Mouse (Mus musculus): ENCODE measurements around the gene Chrna4. TPM values are rescaled to one million over a fixed set of nuclear protein-coding genes. Genes with fewer than 3 reads are reported as not detected.

Gene Chrna4
- polyA plus RNA-seq, 1 experiment from 2014 or later: 0.04 TPM

DNA sequence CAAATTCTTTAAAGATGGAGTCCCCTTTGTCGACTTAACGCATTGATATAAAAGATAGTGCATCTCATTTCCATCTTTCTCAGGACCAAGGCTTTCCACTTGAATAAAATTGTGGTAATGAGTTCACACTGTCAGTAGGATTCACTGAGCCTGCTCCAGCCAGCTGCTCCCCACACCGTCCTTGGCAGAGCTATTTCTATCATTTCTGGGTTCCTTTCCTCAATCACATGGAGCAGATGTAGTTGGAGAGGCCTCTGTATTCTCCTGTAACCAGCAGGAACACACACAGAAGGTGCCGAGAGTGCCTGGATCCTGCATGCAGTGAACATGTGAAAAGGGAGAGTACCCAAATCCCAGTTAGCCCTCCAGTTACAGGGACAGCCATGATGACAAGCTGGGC lies 53.0 kb downstream of the Chrna4 start:
- 74% methylated on average over 4 of the region's 4 CpGs for WGBS
- Histone ChIP-seq H3K36me3 (ENCODE audit: insufficient read depth, low read length) (no peaks in the 10 kb centered on the region), H3K4me3 (ENCODE audit: low read depth, low read length) (no peak overlapping the region), H3K4me2 (replicated peaks; ENCODE audit: low read depth, low read length) (no peak overlapping the region), H3K4me1 (ENCODE audit: insufficient read depth, low read depth, low read length) (no peaks in the 10 kb centered on the region), H3K27me3 (replicated peaks; ENCODE audit: insufficient read depth, low read length) (no peaks in the 10 kb centered on the region), H3K27ac (ENCODE audit: low read length) (no peak overlapping the region), H3K9ac (replicated peaks; ENCODE audit: low read depth) (no peak overlapping the region), H3K9me3 (ENCODE audit: low read length) (no peaks in the 10 kb centered on the region)
- no peak for DNase-seq (ENCODE audit: low spot score)
- TF ChIP-seq EP300 (IDR thresholded peaks at IDR 0.05): no peak
- no peak for TF ChIP-seq CTCF (IDR thresholded peaks at IDR 0.05)
- no peak for ATAC-seq

DNA sequence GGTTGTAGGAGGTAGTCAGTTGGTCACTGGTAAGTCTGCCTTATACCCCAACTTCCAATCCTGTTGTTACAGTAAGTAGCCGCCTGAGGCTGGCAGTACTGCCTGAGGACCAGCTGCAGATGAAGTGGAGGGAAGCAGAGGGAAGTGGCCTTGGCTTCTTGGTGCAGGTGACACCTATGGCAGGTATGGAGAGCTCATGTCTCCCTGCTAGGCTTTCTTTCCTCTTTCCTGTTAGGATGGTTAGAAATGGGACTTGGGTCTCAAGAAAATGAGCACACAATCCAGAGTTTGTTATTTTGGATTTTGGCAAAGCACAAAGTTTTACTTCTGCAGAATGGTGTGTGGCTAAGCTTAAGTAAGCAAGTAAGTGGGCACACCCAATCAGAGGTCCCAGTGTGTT lies 54.4 kb downstream of the Chrna4 start:
- Histone ChIP-seq H3K4me1 (ENCODE audit: insufficient read depth, low read depth, low read length) (no peaks in the 10 kb centered on the region), H3K27ac (ENCODE audit: low read length) (no peak overlapping the region), H3K27me3 (replicated peaks; ENCODE audit: insufficient read depth, low read length) (no peaks in the 10 kb centered on the region), H3K4me3 (ENCODE audit: low read depth, low read length) (no peak overlapping the region), H3K4me2 (replicated peaks; ENCODE audit: low read depth, low read length) (no peak overlapping the region), H3K9ac (replicated peaks; ENCODE audit: low read depth) (no peak overlapping the region), H3K9me3 (ENCODE audit: low read length) (no peaks in the 10 kb centered on the region), H3K36me3 (ENCODE audit: insufficient read depth, low read length) (no peaks in the 10 kb centered on the region)
- no peak for ATAC-seq
- DNase-seq (ENCODE audit: low spot score): no peak
- TF ChIP-seq EP300 (IDR thresholded peaks at IDR 0.05) (no peak), CTCF (IDR thresholded peaks at IDR 0.05) (no peak)
- 69% methylated on average over 1 of the region's 1 CpGs for WGBS

DNA sequence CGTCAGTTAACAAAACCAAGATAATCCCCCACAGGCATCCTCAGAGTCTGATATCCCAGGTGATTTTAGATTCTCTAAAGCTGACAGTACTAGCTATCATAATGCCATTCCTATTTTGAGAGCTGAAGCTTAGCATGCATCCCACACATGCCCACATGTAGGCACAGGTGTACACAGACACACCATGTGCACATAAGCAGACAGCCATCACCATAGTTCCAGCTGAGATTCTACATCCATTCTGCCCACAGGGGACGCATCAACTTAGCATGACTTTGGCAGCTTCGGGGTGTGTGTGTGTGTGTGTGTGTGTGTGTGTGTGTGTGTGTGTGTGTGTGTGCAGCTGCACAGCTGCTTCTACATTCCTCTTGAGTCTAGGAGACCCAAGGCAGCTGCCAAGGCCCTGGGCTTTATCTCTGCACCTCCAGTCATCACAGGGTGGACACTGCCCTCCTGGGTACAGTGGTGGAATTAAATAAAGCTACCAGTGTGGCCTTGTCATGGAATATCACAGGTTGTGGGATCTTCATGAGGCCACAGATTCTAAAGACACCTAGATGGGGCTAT lies 54.9 kb downstream of the Chrna4 start:
- WGBS: 75% methylated on average over 3 of the region's 3 CpGs
- Histone ChIP-seq H3K9me3 (ENCODE audit: low read length) (no peaks in the 10 kb centered on the region), H3K4me1 (ENCODE audit: insufficient read depth, low read depth, low read length) (no peaks in the 10 kb centered on the region), H3K36me3 (ENCODE audit: insufficient read depth, low read length) (no peaks in the 10 kb centered on the region), H3K4me2 (replicated peaks; ENCODE audit: low read depth, low read length) (no peak overlapping the region), H3K4me3 (ENCODE audit: low read depth, low read length) (no peak overlapping the region), H3K27ac (ENCODE audit: low read length) (no peak overlapping the region), H3K27me3 (replicated peaks; ENCODE audit: insufficient read depth, low read length) (no peaks in the 10 kb centered on the region), H3K9ac (replicated peaks; ENCODE audit: low read depth) (no peak overlapping the region)
- DNase-seq (ENCODE audit: low spot score) (no peak), ATAC-seq (no peak)
- no peak; the same call in 1 of the 2 replicates for TF ChIP-seq CTCF (IDR thresholded peaks at IDR 0.05)
- TF ChIP-seq EP300 (IDR thresholded peaks at IDR 0.05): no peak

DNA sequence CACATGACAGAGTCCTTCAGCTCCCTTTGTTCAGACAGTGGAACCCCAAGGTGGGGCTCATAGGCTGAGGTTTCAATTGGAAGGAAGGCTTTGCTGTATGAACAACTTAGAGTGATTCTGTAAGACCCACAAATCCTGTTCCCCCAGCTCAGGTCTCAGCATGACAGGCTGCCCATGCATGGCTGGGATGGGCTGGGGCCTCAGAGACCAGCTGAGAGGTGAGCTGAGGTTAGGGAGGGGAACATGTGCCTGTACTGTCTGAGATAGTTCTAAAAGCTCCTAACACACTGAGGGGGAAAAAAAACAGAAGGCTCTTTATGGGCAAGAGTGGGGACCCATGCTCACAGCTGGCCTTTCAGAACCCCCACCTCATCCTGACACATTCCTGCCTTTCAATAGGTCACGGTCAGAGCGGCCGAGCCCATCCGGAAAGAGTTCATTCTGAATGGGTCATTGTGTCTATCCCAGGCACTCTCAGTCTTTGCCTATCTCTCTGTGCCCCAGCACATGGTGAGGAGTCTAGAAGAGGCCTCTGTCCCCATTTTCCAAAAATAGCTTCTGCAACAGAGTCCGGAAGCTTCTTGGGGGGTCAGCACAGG lies 55.8 kb downstream of the Chrna4 start:
- H3K36me3 ChIP-seq (ENCODE audit: insufficient read depth, low read length): no peaks in the 10 kb centered on the region
- H3K4me1 ChIP-seq (ENCODE audit: insufficient read depth, low read depth, low read length): no peaks in the 10 kb centered on the region
- TF ChIP-seq EP300 (IDR thresholded peaks at IDR 0.05) (no peak), CTCF (IDR thresholded peaks at IDR 0.05) (no peak)
- no peak overlapping the region for H3K9ac ChIP-seq (replicated peaks; ENCODE audit: low read depth)
- no peak overlapping the region for H3K4me2 ChIP-seq (replicated peaks; ENCODE audit: low read depth, low read length)
- no peak overlapping the region for H3K4me3 ChIP-seq (ENCODE audit: low read depth, low read length)
- WGBS: 41% methylated on average over 5 of the region's 5 CpGs
- no peaks in the 10 kb centered on the region for H3K27me3 ChIP-seq (replicated peaks; ENCODE audit: insufficient read depth, low read length)
- no peak for DNase-seq (ENCODE audit: low spot score)
- H3K9me3 ChIP-seq (ENCODE audit: low read length): no peaks in the 10 kb centered on the region
- ATAC-seq: no peak
- H3K27ac ChIP-seq (ENCODE audit: low read length): no peak overlapping the region

DNA sequence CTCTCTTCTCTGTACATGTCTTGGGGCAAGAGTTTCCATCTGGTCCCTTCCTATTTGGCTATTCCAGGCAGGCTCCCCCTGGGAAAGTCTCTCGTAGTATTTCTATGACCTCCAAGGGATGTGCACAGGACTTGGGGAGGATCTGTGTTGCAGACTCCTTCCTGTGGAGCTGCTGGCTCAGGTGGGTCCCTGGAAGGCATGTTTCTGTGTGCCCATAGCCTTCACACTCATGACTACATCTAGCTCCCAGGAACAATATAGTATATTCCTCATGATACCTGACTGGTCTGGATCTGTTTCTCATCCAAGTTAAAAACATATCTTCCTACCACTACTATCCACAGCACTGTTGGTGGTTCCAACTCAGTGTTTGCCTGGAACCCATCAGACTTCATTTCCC lies 56.3 kb downstream of the Chrna4 start:
- Histone ChIP-seq H3K4me1 (ENCODE audit: insufficient read depth, low read depth, low read length) (no peaks in the 10 kb centered on the region), H3K4me3 (ENCODE audit: low read depth, low read length) (no peak overlapping the region), H3K27me3 (replicated peaks; ENCODE audit: insufficient read depth, low read length) (no peaks in the 10 kb centered on the region), H3K4me2 (replicated peaks; ENCODE audit: low read depth, low read length) (no peak overlapping the region), H3K36me3 (ENCODE audit: insufficient read depth, low read length) (peaks cover under 1% of the 10 kb centered on the region; the same call in 1 of the 2 replicates), H3K27ac (ENCODE audit: low read length) (no peak overlapping the region), H3K9ac (replicated peaks; ENCODE audit: low read depth) (no peak overlapping the region), H3K9me3 (ENCODE audit: low read length) (no peaks in the 10 kb centered on the region)
- ATAC-seq (no peak), DNase-seq (ENCODE audit: low spot score) (no peak)
- no peak for TF ChIP-seq EP300 (IDR thresholded peaks at IDR 0.05)
- no peak for TF ChIP-seq CTCF (IDR thresholded peaks at IDR 0.05)
- 83% methylated on average over 1 of the region's 1 CpGs for WGBS

DNA sequence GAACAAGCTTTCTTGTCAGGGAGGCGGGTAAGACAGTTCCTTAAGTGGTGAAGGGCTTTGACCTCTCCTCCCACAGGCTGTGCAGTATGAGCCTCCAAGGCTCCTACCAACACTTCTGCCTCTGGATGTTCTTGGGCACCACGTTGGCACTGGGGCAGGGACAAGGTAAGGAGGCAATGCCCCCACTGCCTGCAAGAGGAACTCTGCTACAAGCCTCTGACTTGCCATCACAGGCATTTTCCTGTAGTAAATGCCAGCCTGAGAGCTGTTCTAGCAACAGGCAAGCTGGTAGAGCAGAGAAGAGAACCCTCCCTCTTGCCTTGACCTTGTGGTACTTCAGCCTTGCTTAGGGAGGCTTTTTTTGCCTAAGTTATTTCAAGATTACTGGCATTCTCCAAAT lies 56.9 kb downstream of the Chrna4 start, which contains the start of gene Col20a1:
Gene Col20a1, plus strand, starts transcription at position 87 of the 400 bp plus-strand sequence.
- H3K9me3 ChIP-seq (ENCODE audit: low read length): no peaks in the 10 kb centered on the region
- no peak within 1 kb of the TSS for H3K4me3 ChIP-seq (ENCODE audit: low read depth, low read length)
- no peaks in the 10 kb centered on the region for H3K4me1 ChIP-seq (ENCODE audit: insufficient read depth, low read depth, low read length)
- DNase-seq (ENCODE audit: low spot score) (no peak), ATAC-seq (no peak)
- no peak within 1 kb of the TSS for H3K27ac ChIP-seq (ENCODE audit: low read length)
- H3K27me3 ChIP-seq (replicated peaks; ENCODE audit: insufficient read depth, low read length): no peaks in the 10 kb centered on the region
- peaks cover 6% of the 10 kb centered on the region for H3K36me3 ChIP-seq (ENCODE audit: insufficient read depth, low read length)
- H3K9ac ChIP-seq (replicated peaks; ENCODE audit: low read depth): no peak within 1 kb of the TSS
- no peak for TF ChIP-seq CTCF (IDR thresholded peaks at IDR 0.05)
- TF ChIP-seq EP300 (IDR thresholded peaks at IDR 0.05): no peak
- 64% methylated on average over 2 of the region's 2 CpGs for WGBS
- H3K4me2 ChIP-seq (replicated peaks; ENCODE audit: low read depth, low read length): no peak within 1 kb of the TSS

Measured in lung, postnatal 0 days (tissue).